Mouse (Mus musculus): Measurements from ENCODE around the gene Trrap.

- no peak for TF ChIP-seq POLR2A (IDR thresholded peaks at IDR 0.05; ENCODE audit: low read depth, low read length)
- TF ChIP-seq NRF1 (IDR thresholded peaks at IDR 0.05; ENCODE audit: low read depth, low read length) = no peak
- no peak for TF ChIP-seq POLR2AphosphoS2 (IDR thresholded peaks at IDR 0.05; ENCODE audit: low read depth, low read length)
- no peak for TF ChIP-seq ZC3H11A (IDR thresholded peaks at IDR 0.05; ENCODE audit: low read depth, low read length)
- TF ChIP-seq CTCF (conservative IDR thresholded peaks at IDR 0.05 in 1 of 2, IDR thresholded peaks at IDR 0.05 in 1 of 2; ENCODE audit: low read depth in 2 of 2, low read length in 2 of 2) = peak in 1 of 2 experiments; percentile 37; a peak in 2 of 4 replicates
- no peak for TF ChIP-seq TBP (conservative IDR thresholded peaks at IDR 0.05; ENCODE audit: low read depth, low read length)
- peak; percentile 18 for TF ChIP-seq RAD21 (IDR thresholded peaks at IDR 0.05; ENCODE audit: low read depth, low read length)
- no peak for TF ChIP-seq E2F4 (IDR thresholded peaks at IDR 0.05; ENCODE audit: insufficient replicate concordance, low read depth, low read length)
- no peak for TF ChIP-seq BHLHE40 (IDR thresholded peaks at IDR 0.05; ENCODE audit: low read depth, low read length)
- TF ChIP-seq ZNF384 (IDR thresholded peaks at IDR 0.05; ENCODE audit: low read depth, low read length) = no peak
- TF ChIP-seq HCFC1 (IDR thresholded peaks at IDR 0.05; ENCODE audit: low read depth, low read length) = no peak
- no peak for TF ChIP-seq MAFK (IDR thresholded peaks at IDR 0.05; ENCODE audit: insufficient replicate concordance, low read length)
- TF ChIP-seq KAT2A (IDR thresholded peaks at IDR 0.05; ENCODE audit: insufficient replicate concordance, low read length) = no peak
- no peak for TF ChIP-seq IRF4 (IDR thresholded peaks at IDR 0.05; ENCODE audit: low read depth, low read length)
These were observed 117.2 kb downstream of the Trrap start for GRCm38 (mm10) chr5:144884629-144885217.
